Mouse (Mus musculus): ENCODE results near the gene Ap1s3.

DNA sequence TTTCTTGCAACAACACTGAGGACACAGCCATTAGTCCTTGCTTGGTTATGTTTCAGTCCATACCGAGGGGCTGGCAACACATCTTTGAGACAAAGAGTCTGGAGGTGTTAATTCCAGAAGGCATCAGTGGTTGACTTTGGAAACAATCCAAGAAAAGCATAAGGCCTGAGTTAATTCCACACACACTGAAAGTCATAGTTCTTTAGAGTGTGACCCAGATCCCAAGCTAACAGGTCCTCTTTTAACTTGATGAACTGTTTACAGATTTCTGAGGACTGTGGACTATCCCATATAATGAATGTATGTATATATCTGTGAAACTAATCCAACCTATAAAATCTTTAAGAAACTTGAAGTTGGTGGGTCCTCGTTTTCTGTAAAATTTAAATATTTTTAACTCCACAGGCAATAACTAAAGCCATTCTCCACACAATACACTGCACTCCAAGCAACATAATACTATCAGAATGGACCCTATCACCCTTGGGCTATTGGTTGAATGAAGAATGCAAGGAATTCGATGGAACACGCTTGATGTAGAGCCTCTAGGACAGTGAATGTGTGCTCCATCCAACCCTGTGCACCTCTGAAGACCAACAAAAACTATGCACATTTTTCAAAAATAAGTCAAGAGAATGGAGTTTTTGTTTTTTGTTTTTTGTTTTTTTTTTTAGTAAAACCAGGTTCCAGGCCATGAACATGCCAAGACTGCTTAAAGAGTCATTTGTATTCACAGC lies 15.8 kb downstream of the Ap1s3 start:
- TF ChIP-seq CTCF (IDR thresholded peaks at IDR 0.05; ENCODE audit: low read depth, low read length) (no peak), GATA1 (IDR thresholded peaks at IDR 0.05; ENCODE audit: borderline replicate concordance, low read length) (no peak), GATA2 (IDR thresholded peaks at IDR 0.05; ENCODE audit: borderline replicate concordance, low read depth, low read length) (no peak), POLR2AphosphoS5 (IDR thresholded peaks at IDR 0.05; ENCODE audit: insufficient replicate concordance, low read depth, low read length) (no peak)

All from G1E (cell line).